Mouse (Mus musculus) cortical plate, adult 2 months (tissue): ENCODE results near the gene Gbx2.

Source experiments
- CTCF ChIP-seq: fragments of 200-500 bp; IDR thresholded peaks from 2 replicates; pipeline ENCODE4 v1.5.1; 2011; ENCODE audit warnings: mild to moderate bottlenecking, control low read depth, low read length; ENCODE audit not compliant: insufficient read depth; ENCODE audit errors: extremely low read depth
- POLR2A ChIP-seq: fragments of 200-500 bp; IDR thresholded peaks from 2 replicates; pipeline ENCODE4 v1.6.1; 2011; ENCODE audit warnings: mild to moderate bottlenecking, low read length, control low read depth; ENCODE audit not compliant: insufficient read depth; ENCODE audit errors: extremely low read depth

DNA sequence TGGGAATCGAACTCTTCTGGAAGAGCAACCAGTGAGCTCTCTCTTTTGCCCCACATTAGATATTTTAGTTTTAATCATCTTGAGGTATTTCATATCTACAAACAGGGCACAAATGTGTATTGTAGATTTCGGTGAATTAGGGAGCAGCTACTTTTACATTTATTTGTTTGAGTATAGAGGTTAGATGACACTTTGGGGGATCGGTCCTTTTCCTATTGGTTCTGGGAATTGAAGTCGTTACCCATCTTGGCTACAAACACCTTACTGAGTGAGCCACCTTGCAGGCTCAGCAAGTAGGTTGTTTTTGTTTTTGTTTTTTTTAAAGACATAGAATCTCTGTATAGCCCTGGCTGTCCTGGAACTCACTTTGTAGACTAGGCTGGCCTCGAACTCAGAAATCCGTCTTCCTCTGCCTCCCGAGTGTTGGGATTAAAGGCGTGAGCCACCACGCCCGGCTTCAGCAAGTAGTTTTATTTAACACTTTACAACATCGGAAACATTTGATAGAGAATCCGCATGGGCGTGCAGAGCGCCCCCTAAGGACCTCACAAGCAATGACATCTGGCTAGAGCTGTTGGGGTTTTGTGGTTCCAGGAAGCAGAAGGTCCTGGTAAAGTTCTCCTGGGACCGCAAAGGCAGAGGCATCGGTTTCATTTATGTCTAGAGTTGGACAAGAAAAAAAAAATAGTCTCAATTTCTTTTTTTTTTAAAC is 8.1 kb upstream of the Gbx2 start:
- TF ChIP-seq CTCF (peak; percentile 30), POLR2A (no peak)
